Mouse (Mus musculus): ENCODE measurements around the gene Npc2. TPM values are rescaled to one million over a fixed set of nuclear protein-coding genes. Genes with fewer than 3 reads are reported as not detected.
A peak's percentile ranks its signal among the peaks of the same experiment; 100 is the strongest.

Npc2 gene
- polyA plus RNA-seq (2016; fragmentation: Nextera tagmentation; extraction: Ambion mirVana), result 55.0 and 56.5 TPM in 2 replicates

DNA sequence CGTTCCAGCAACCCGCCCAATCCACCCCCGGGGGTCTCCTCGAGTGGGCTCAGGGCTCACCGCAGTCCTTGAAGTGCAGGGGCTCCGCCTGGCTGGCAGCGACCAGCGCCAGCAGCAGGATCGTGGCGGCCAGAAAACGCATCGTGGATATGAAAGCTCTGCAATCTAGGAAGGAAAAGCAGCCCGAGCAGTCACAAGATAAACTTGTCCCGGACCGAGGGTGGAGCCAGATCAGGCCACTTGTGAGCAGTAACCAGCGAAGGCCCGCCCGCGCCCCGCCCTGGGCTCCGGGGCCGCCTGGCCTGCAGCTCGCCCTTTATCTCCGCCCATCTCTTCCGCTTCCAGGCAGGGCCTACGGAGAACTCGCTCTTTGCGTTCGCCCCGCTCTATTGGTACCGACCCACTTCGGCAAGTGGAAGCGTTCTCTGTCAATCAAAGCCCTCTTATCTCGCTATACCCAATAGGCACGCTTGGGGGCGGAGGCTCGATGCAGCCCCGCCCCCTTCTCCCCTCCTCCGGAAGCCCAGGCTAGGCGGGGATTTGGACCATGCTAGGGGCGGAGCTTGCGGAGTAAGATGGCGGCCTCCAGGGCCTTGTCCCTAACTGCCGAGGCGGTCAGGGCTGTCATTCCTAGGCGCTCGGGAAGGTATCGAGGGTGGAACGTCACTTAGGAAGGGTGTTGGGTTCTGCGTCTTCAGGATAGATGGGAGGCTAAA, at the start of gene Npc2, which contains the start of gene Isca2:
Gene Npc2 (minus strand): TSS at position 427 of the 716 bp plus-strand sequence.
Gene Isca2 (plus strand): TSS at position 526 of the 716 bp plus-strand sequence.
- no peaks in the 10 kb centered on the region for H3K9me3 ChIP-seq (replicated peaks)
- peak within 1 kb of the TSS; percentile 95 for H3K27ac ChIP-seq (ENCODE audit: poor library complexity, severe bottlenecking)
- H3K36me3 ChIP-seq, result 0 out of 2 replicates have a peak, but pooled peaks cover 15% of the 10 kb centered on the region
- H3K9ac ChIP-seq, result peak within 1 kb of the TSS; percentile 86
- ATAC-seq (ENCODE audit: insufficient number of reproducible peaks, low FRiP score), result peak; percentile 99
- H3K4me3 ChIP-seq, result peak within 1 kb of the TSS; percentile 83
- H3K4me2 ChIP-seq, result peak within 1 kb of the TSS; percentile 69
- WGBS, result 0% methylated on average over 50 of the region's 50 CpGs
- peaks cover 16% of the 10 kb centered on the region for H3K4me1 ChIP-seq (replicated peaks)
- no peaks in the 10 kb centered on the region for H3K27me3 ChIP-seq (replicated peaks)

DNA sequence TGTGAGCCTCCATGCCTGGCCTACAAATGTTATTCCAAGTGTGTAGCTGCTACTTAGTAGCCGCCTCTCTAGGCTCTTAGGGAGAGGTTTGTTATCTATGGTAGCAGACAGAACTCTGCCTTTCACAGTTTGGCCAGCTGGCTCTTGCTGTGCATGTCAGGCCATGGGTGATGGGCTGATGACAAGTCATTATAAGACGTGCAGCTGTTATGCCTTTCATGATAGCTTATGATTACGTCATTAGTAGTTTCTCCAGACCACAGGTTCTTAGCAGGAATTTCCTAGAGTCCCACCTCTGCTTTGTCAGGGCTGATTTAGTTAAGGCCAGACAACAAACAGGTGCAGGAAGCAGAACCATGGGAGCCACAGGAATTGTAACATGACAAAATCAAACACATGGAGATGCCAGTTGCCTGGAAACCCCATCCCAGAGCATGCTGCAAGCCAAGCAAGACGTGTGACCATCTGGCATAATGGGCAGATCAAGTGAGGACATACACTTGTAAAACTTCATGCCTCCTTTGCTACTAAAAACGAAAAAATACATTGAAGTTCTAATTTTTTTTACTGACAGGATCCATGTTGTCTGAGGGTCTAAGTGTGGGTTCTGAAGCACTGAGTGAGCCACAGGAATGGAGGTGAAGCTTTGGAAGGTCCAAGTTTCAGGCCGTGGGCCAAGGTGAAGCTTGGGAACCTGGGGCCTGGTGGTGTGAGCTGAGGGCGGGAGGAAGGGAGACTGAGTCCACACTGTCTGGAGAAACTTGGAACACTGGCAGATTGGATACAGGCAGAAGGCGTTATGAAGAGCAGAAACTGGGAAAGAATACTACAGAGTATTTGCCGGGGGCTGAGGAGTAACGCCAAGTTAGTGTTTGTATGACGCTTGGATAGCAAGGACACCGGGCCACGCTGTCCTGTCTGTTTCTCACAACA, 46.5 kb upstream of the Npc2 start:
- no peaks in the 10 kb centered on the region for H3K9me3 ChIP-seq (replicated peaks)
- no peak overlapping the region for H3K4me3 ChIP-seq
- H3K27me3 ChIP-seq (replicated peaks), result peaks cover 60% of the 10 kb centered on the region
- peaks cover 7% of the 10 kb centered on the region; the same call in 1 of the 2 replicates for H3K4me1 ChIP-seq (replicated peaks)
- 71% methylated on average over 13 of the region's 13 CpGs for WGBS
- H3K9ac ChIP-seq, result no peak overlapping the region
- ATAC-seq (ENCODE audit: insufficient number of reproducible peaks, low FRiP score), result peak; percentile 86
- no peak overlapping the region for H3K4me2 ChIP-seq
- H3K36me3 ChIP-seq, result no peaks in the 10 kb centered on the region
- no peak overlapping the region for H3K27ac ChIP-seq (ENCODE audit: poor library complexity, severe bottlenecking)

DNA sequence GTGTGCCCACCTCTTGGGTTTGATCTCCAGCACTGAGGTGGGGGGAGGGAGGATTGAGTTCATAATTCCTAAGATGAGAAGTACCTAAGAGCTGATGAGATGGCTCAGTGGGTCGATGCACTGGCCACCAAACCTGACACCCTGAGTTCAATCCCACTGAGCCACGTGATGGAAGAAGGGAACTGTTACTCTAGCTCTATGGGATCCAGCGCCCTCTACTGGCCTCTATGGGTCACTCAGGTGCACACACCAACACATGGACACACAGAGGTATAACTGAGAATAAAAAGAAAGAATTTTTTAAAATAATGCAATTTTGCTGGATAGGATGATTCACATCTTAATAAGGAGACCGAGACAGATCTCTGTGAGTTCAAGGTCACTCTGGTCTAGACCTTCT, 45.5 kb upstream of the Npc2 start:
- no peak overlapping the region for H3K4me3 ChIP-seq
- no peaks in the 10 kb centered on the region for H3K36me3 ChIP-seq
- no peaks in the 10 kb centered on the region for H3K9me3 ChIP-seq (replicated peaks)
- H3K27ac ChIP-seq (ENCODE audit: poor library complexity, severe bottlenecking), result no peak overlapping the region
- ATAC-seq (ENCODE audit: insufficient number of reproducible peaks, low FRiP score), result no peak
- H3K27me3 ChIP-seq (replicated peaks), result peaks cover 60% of the 10 kb centered on the region
- peaks cover 7% of the 10 kb centered on the region; the same call in 1 of the 2 replicates for H3K4me1 ChIP-seq (replicated peaks)
- no peak overlapping the region for H3K4me2 ChIP-seq
- no peak overlapping the region for H3K9ac ChIP-seq
- 62% methylated on average over 4 of the region's 4 CpGs for WGBS

DNA sequence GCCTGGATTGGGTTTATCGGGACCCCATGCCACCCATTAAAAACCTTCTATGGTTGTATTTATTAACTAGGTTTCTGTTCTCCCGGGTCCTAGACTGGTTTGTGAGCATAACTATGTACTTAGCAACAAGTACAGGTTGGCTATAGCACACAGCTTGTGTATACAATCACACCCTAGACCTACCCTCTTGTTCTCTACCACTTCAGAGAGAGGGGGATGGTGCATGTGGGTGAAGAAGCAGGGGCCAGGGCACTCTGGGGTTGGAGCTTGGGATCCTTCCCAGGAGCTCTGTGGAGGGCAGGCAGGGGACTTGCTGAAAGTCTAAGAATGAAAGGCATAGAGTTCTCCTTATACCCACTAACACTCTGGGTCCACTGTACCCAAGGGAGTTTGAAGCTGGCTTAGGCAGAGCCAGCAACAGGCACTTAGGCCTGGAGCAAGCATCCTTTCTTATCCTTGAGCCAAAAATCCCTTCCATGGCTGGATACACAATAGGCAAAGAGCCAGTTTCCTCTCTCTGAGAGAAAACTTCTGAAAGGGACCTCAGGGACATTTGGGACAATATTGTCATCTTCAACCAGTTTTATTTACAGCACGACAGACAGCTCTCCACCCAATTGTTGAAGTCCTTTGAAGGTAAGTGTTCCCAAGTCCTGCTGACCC, 41.8 kb upstream of the Npc2 start:
- ATAC-seq (ENCODE audit: insufficient number of reproducible peaks, low FRiP score), result no peak
- WGBS, result 82% methylated on average over 3 of the region's 3 CpGs
- H3K4me1 ChIP-seq (replicated peaks), result no peaks in the 10 kb centered on the region
- H3K9me3 ChIP-seq (replicated peaks), result no peaks in the 10 kb centered on the region
- H3K27ac ChIP-seq (ENCODE audit: poor library complexity, severe bottlenecking), result no peak overlapping the region
- no peak overlapping the region for H3K9ac ChIP-seq
- H3K36me3 ChIP-seq, result no peaks in the 10 kb centered on the region
- peaks cover 53% of the 10 kb centered on the region for H3K27me3 ChIP-seq (replicated peaks)
- no peak overlapping the region for H3K4me3 ChIP-seq
- no peak overlapping the region for H3K4me2 ChIP-seq

DNA sequence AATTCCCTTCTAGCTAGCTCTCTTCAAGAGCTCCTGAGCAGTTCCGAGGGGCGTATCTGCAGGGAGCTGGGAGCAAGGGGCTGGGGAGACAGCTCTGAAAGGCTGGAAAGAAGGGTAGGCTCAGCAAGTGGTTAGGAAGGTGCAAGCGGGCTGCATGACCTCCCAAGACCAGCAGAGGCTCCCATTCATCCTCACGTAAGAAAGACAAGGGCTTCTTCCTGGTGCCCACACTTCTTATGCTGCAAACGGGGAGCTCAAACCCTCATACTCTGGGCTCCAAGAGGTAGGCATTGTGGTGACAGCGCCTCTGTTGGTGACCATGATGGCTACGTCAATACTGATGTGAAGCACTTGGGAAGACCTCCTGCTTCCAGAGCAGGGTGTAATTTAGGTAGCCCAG, 40.8 kb upstream of the Npc2 start:
- ATAC-seq (ENCODE audit: insufficient number of reproducible peaks, low FRiP score), result no peak
- peaks cover 62% of the 10 kb centered on the region for H3K27me3 ChIP-seq (replicated peaks)
- no peaks in the 10 kb centered on the region for H3K4me1 ChIP-seq (replicated peaks)
- no peaks in the 10 kb centered on the region for H3K9me3 ChIP-seq (replicated peaks)
- H3K9ac ChIP-seq, result no peak overlapping the region
- H3K4me3 ChIP-seq, result no peak overlapping the region
- H3K4me2 ChIP-seq, result no peak overlapping the region
- 35% methylated on average over 7 of the region's 7 CpGs for WGBS
- H3K27ac ChIP-seq (ENCODE audit: poor library complexity, severe bottlenecking), result no peak overlapping the region
- H3K36me3 ChIP-seq, result no peaks in the 10 kb centered on the region

DNA sequence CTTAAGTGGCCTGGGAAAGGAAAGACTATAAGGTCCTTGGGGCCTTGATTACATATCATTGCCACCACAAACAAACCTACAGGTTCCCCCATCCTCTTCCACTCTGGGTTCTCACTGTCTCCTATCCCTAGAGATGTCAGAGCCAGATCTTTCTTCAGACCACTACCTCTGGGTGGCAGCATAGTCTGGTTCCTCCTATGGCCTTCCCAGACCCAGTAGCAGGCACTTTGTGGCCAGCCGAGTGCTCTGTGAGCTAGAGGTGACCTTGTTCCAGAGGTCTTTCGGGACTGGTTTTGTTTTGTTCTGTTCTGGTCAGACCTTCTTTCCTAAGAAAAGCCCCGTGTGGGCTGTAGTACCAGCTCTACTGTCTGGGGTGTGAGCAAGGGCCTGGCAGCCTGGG, 39.1 kb upstream of the Npc2 start:
- Histone ChIP-seq H3K27ac (ENCODE audit: poor library complexity, severe bottlenecking) (no peak overlapping the region), H3K4me1 (replicated peaks) (no peaks in the 10 kb centered on the region), H3K27me3 (replicated peaks) (peaks cover 80% of the 10 kb centered on the region), H3K36me3 (no peaks in the 10 kb centered on the region), H3K9ac (no peak overlapping the region), H3K9me3 (replicated peaks) (no peaks in the 10 kb centered on the region), H3K4me3 (no peak overlapping the region), H3K4me2 (no peak overlapping the region)
- ATAC-seq (ENCODE audit: insufficient number of reproducible peaks, low FRiP score), result no peak
- 46% methylated on average over 3 of the region's 3 CpGs for WGBS

DNA sequence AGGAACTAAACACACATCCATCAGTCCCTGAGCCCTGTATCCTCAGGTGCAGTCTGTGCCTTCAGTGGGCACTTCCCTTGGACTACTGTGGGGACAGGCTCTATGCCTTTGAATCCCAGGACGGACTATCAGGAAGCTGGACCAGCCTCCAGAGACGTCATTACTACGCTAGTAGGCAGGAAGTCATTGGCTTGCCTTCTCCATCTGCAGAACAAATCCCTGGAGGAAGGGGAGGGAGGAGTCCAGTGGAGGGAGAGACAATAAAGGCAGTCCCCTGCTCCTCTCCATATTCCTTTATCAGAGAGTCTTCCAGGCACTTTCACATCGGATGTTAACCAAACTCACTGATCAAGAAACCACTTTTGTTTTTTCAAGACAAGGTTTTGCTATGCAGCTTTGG, 38.6 kb upstream of the Npc2 start:
- Histone ChIP-seq H3K27ac (ENCODE audit: poor library complexity, severe bottlenecking) (no peak overlapping the region), H3K4me3 (no peak overlapping the region), H3K9me3 (replicated peaks) (no peaks in the 10 kb centered on the region), H3K4me2 (no peak overlapping the region), H3K4me1 (replicated peaks) (peaks cover 3% of the 10 kb centered on the region), H3K36me3 (no peaks in the 10 kb centered on the region), H3K27me3 (replicated peaks) (peaks cover 85% of the 10 kb centered on the region), H3K9ac (no peak overlapping the region)
- ATAC-seq (ENCODE audit: insufficient number of reproducible peaks, low FRiP score), result no peak
- 47% methylated on average over 4 of the region's 4 CpGs for WGBS

DNA sequence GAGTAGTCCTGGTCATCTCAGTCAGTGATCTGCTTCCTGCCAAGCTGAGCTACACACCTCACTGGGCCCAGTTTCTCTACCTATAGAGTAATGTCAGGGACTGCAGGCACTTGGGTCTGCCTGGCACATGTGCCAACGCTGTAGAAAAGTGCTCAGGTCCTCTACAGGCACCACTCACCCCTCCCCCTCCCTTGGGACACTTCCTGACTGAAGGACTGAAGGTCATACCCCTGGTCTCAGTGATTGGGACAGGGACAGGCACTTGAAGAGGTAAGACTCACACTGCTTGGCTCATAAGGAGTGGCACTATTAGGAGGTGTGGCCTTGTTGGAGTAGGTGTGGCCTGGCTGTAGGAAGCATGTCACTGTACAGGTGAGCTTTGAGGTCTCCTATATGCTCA, 37.9 kb upstream of the Npc2 start:
- Histone ChIP-seq H3K4me1 (replicated peaks) (peaks cover 10% of the 10 kb centered on the region), H3K4me2 (no peak overlapping the region), H3K36me3 (no peaks in the 10 kb centered on the region), H3K27me3 (replicated peaks) (peaks cover 91% of the 10 kb centered on the region), H3K9ac (no peak overlapping the region), H3K27ac (ENCODE audit: poor library complexity, severe bottlenecking) (no peak overlapping the region), H3K4me3 (no peak overlapping the region), H3K9me3 (replicated peaks) (no peaks in the 10 kb centered on the region)
- no peak for ATAC-seq (ENCODE audit: insufficient number of reproducible peaks, low FRiP score)
- 57% methylated on average over 1 of the region's 1 CpGs for WGBS

DNA sequence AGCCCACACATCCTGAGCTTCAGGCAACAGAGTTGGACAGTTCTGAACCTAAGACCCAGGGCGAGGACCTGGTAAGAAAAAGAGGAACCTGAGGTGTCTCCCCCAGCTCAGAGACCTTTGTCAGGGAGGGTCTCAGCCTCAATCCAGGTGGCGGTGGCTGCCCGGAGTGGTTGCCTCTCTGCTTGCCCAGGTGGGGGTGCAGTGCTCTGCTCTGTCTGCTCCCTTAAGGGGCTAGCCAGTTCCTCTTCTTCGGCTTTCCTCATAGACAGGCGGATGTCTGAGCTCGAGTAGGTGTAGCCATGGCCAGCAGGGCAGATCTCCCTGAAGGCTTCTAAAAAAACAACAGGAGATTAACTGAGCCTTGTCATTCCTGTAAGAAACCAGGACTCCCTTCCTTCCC, 36.1 kb upstream of the Npc2 start:
- peaks cover 90% of the 10 kb centered on the region for H3K27me3 ChIP-seq (replicated peaks)
- no peak overlapping the region for H3K9ac ChIP-seq
- H3K4me3 ChIP-seq, result no peak overlapping the region
- no peak for ATAC-seq (ENCODE audit: insufficient number of reproducible peaks, low FRiP score)
- WGBS, result 62% methylated on average over 6 of the region's 6 CpGs
- no peak overlapping the region for H3K27ac ChIP-seq (ENCODE audit: poor library complexity, severe bottlenecking)
- peaks cover 20% of the 10 kb centered on the region for H3K4me1 ChIP-seq (replicated peaks)
- no peaks in the 10 kb centered on the region for H3K36me3 ChIP-seq
- no peak overlapping the region for H3K4me2 ChIP-seq
- H3K9me3 ChIP-seq (replicated peaks), result no peaks in the 10 kb centered on the region

DNA sequence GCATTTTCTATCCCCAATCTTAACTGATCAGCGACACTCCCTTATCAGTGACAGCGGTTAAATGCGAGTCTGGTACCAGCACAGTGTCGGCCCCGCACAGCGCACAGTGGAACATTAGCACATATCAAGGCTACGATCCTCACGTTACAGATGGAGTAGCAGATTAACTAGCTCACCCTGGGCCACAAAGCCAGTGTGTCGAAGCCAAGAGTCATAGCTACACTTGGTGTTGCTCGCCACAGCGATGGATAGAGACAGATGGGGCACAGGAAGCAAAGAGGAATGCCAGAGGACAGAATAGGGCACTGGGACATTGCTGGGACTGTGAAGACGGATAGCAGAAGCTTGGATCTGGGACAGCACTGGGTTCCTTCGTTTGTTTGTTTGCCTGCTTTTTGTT, 34.4 kb upstream of the Npc2 start:
- Histone ChIP-seq H3K27ac (ENCODE audit: poor library complexity, severe bottlenecking) (no peak overlapping the region), H3K27me3 (replicated peaks) (peaks cover 90% of the 10 kb centered on the region), H3K4me1 (replicated peaks) (peaks cover 20% of the 10 kb centered on the region), H3K9me3 (replicated peaks) (no peaks in the 10 kb centered on the region), H3K4me3 (no peak overlapping the region), H3K36me3 (no peaks in the 10 kb centered on the region), H3K4me2 (no peak overlapping the region), H3K9ac (no peak overlapping the region)
- WGBS, result 67% methylated on average over 13 of the region's 13 CpGs
- no peak for ATAC-seq (ENCODE audit: insufficient number of reproducible peaks, low FRiP score)

DNA sequence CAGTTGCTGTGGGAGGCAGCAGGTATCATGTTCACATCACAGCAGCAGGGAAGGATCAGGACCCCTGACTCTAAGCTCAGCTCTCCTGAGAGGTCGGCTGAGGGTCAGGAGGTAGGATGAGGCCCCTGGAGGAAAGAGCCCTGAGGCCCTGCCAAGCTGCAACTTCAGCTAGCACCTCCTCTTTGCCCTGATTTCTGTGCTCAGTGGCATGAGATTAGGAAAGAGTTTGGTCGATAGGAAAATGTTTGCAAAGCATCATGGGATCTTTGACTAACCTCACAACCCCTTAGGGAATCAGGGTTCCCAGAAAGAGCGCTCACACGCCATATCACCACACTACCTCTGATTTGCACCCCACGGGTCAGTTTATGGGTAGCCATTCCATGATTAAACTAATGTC, 33.8 kb upstream of the Npc2 start:
- H3K4me1 ChIP-seq (replicated peaks), result peaks cover 22% of the 10 kb centered on the region
- no peak overlapping the region for H3K4me3 ChIP-seq
- no peak overlapping the region for H3K9ac ChIP-seq
- H3K36me3 ChIP-seq, result no peaks in the 10 kb centered on the region
- 52% methylated on average over 5 of the region's 5 CpGs for WGBS
- H3K4me2 ChIP-seq, result no peak overlapping the region
- no peaks in the 10 kb centered on the region for H3K9me3 ChIP-seq (replicated peaks)
- H3K27ac ChIP-seq (ENCODE audit: poor library complexity, severe bottlenecking), result no peak overlapping the region
- ATAC-seq (ENCODE audit: insufficient number of reproducible peaks, low FRiP score), result no peak
- peaks cover 95% of the 10 kb centered on the region for H3K27me3 ChIP-seq (replicated peaks)
